Mouse (Mus musculus): ENCODE results near the gene Dolk. TPM values are rescaled to one million over a fixed set of nuclear protein-coding genes. Genes with fewer than 3 reads are reported as not detected.

Gene Dolk
- polyA plus RNA-seq, 1 experiment, result 29.6 TPM

DNA sequence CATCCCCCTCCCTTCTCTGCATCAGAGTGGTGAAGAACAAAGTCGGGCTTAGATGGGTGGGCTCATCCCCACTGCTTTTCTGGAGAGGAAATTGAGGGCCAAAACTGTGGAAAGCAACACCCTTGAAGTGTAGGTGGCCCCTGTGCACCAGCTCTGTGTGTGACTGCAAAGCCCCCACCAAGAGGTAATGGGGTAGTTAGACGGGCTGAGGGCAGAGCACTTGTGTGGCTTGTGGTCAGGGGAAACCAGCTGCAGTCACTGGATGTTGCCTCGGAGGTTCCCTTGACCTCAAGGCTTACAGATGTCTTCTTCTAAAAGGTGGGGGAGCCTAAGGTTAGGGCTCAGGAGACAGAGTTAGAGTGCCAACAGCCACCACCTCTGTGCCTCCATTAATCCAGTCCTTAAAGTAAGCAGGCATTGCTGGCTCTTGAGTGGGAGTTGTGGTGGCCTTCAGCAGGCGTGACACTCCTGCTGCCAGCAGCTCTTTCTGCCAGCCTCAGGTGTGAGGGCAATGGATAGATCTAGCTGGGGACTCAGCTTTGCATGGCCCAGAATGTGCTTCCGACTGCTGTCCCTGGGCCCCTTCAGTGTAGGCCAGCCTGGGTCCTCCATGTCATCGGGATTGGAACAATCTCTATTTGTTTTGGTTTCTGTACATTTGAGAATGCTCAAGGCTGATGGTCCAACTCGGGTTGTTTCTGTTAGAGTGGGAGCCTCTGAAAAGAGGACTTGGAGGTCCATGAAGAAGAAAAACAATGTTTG is 28.3 kb downstream of the Dolk start:
- H3K4me3 ChIP-seq (ENCODE audit: insufficient read depth, low read depth, low read length), result no peak overlapping the region
- peaks cover 2% of the 10 kb centered on the region; the same call in 1 of the 2 replicates for H3K36me3 ChIP-seq (ENCODE audit: control insufficient read depth, insufficient read depth, low read length)
- no peak for TF ChIP-seq POLR2A (IDR thresholded peaks at IDR 0.05; ENCODE audit: low read depth, low read length)
- TF ChIP-seq CTCF (conservative IDR thresholded peaks at IDR 0.05; ENCODE audit: insufficient read depth, insufficient read length, low read depth, low read length), result no peak
- no peak for DNase-seq
- peak overlapping the region; percentile 53 for H3K27ac ChIP-seq (ENCODE audit: insufficient read depth, low read depth, low read length)
- H3K4me1 ChIP-seq (ENCODE audit: control insufficient read depth, insufficient read depth, low read length), result peaks cover 18% of the 10 kb centered on the region
- WGBS, result 59% methylated on average over 7 of the region's 7 CpGs
- no peaks in the 10 kb centered on the region for H3K27me3 ChIP-seq (replicated peaks; ENCODE audit: control insufficient read depth, insufficient read depth, low read length)

DNA sequence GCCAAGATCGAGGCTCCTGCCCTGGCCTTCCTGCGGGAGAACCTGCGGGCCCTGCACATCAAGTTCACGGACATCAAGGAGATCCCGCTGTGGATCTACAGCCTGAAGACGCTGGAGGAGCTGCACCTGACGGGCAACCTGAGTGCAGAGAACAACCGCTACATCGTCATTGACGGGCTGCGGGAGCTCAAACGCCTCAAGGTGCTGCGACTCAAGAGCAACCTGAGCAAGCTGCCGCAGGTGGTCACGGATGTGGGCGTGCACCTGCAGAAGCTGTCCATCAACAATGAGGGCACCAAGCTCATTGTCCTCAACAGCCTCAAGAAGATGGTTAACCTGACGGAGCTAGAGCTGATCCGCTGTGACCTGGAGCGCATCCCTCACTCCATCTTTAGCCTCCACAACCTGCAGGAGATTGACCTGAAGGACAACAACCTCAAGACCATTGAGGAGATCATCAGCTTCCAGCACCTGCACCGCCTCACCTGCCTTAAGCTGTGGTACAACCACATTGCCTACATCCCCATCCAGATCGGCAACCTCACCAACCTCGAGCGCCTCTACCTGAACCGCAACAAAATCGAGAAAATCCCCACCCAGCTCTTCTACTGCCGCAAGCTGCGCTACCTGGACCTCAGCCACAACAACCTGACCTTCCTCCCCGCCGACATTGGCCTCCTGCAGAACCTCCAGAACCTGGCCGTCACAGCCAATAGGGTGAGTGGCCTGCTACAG is 29.4 kb downstream of the Dolk start:
- Histone ChIP-seq H3K27ac (ENCODE audit: insufficient read depth, low read depth, low read length) (no peak overlapping the region), H3K4me3 (ENCODE audit: insufficient read depth, low read depth, low read length) (no peak overlapping the region), H3K27me3 (replicated peaks; ENCODE audit: control insufficient read depth, insufficient read depth, low read length) (no peaks in the 10 kb centered on the region), H3K36me3 (ENCODE audit: control insufficient read depth, insufficient read depth, low read length) (peaks cover 2% of the 10 kb centered on the region; the same call in 1 of the 2 replicates), H3K4me1 (ENCODE audit: control insufficient read depth, insufficient read depth, low read length) (peaks cover 19% of the 10 kb centered on the region)
- no peak for DNase-seq
- TF ChIP-seq POLR2A (IDR thresholded peaks at IDR 0.05; ENCODE audit: low read depth, low read length) (no peak), CTCF (conservative IDR thresholded peaks at IDR 0.05; ENCODE audit: insufficient read depth, insufficient read length, low read depth, low read length) (no peak)
- WGBS, result 95% methylated on average over 30 of the region's 30 CpGs

DNA sequence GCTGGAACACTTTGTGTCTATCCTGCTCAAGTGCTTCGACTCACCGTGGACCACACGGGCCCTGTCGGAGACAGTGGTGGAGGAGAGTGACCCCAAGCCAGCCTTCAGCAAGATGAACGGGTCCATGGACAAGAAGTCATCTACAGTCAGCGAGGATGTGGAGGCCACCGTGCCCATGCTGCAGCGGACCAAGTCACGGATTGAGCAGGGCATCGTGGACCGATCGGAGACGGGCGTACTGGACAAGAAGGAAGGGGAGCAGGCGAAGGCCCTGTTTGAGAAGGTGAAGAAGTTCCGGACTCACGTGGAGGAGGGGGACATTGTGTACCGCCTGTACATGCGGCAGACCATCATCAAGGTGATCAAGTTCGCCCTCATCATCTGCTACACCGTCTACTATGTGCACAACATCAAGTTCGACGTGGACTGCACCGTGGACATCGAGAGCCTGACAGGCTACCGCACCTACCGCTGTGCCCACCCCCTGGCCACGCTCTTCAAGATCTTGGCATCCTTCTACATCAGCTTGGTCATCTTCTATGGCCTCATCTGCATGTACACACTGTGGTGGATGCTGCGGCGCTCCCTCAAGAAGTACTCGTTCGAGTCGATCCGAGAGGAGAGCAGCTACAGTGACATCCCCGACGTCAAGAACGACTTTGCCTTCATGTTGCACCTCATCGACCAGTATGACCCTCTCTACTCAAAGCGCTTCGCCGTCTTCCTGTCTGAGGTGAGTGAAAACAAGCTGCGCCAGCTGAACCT is 30.3 kb downstream of the Dolk start:
- peaks cover 2% of the 10 kb centered on the region; the same call in 1 of the 2 replicates for H3K36me3 ChIP-seq (ENCODE audit: control insufficient read depth, insufficient read depth, low read length)
- H3K27me3 ChIP-seq (replicated peaks; ENCODE audit: control insufficient read depth, insufficient read depth, low read length), result no peaks in the 10 kb centered on the region
- H3K27ac ChIP-seq (ENCODE audit: insufficient read depth, low read depth, low read length), result no peak overlapping the region
- H3K4me3 ChIP-seq (ENCODE audit: insufficient read depth, low read depth, low read length), result no peak overlapping the region
- TF ChIP-seq CTCF (conservative IDR thresholded peaks at IDR 0.05; ENCODE audit: insufficient read depth, insufficient read length, low read depth, low read length) (no peak), POLR2A (IDR thresholded peaks at IDR 0.05; ENCODE audit: low read depth, low read length) (no peak)
- H3K4me1 ChIP-seq (ENCODE audit: control insufficient read depth, insufficient read depth, low read length), result peaks cover 24% of the 10 kb centered on the region
- WGBS, result 95% methylated on average over 42 of the region's 42 CpGs
- no peak for DNase-seq

DNA sequence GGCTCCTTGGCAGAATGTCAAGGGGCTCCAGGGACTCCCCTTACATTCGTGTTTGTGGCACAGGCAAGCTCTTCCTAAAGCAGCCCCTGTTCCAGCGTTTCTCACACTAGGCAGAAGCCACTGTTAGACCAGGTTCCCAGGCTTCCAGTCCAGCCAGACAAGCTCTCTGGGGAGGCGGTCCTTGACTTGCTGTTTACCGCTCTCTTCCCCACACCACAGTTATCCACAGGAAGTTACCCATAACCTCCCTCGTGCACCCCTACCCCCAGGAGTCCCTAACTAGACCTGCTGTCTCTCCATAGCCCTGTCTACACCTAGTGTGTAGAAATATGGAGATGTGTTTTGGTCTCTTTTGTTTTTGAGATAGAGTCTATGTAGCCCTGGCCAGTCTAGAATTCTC is 32.3 kb downstream of the Dolk start:
- WGBS, result 62% methylated on average over 5 of the region's 5 CpGs
- DNase-seq, result no peak

DNA sequence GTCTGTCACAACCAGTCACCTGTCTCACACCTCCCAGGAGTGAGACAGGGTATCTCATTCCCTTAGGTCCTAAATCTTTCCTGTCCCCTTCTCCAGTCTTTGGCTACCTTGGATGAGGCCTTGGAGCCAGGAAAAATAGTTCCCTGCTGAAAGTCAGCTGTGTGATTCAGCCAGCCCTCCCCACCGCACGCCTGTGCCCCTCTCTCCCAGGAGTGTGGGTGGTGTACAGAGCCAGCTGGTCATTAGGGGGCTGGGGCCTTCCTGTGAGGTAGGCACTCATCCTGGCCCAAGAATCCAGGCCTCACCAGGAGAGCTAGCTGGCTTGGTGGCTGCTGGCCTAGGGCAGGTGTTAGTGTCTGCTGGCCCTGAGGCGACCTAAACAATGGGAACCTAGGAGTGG is 33.6 kb downstream of the Dolk start:
- Histone ChIP-seq H3K4me3 (ENCODE audit: insufficient read depth, low read depth, low read length) (no peak overlapping the region), H3K4me1 (ENCODE audit: control insufficient read depth, insufficient read depth, low read length) (peaks cover 16% of the 10 kb centered on the region; the same call in 1 of the 2 replicates), H3K27me3 (replicated peaks; ENCODE audit: control insufficient read depth, insufficient read depth, low read length) (no peaks in the 10 kb centered on the region), H3K27ac (ENCODE audit: insufficient read depth, low read depth, low read length) (no peak overlapping the region), H3K36me3 (ENCODE audit: control insufficient read depth, insufficient read depth, low read length) (peaks cover 2% of the 10 kb centered on the region; the same call in 1 of the 2 replicates)
- DNase-seq, result no peak
- no peak for TF ChIP-seq POLR2A (IDR thresholded peaks at IDR 0.05; ENCODE audit: low read depth, low read length)
- TF ChIP-seq CTCF (conservative IDR thresholded peaks at IDR 0.05; ENCODE audit: insufficient read depth, insufficient read length, low read depth, low read length), result no peak
- 76% methylated on average over 3 of the region's 3 CpGs for WGBS

More for the DNA sequence above, 32.3 kb downstream of the Dolk start:
- peaks cover 21% of the 10 kb centered on the region; the same call in 1 of the 2 replicates for H3K4me1 ChIP-seq (ENCODE audit: control insufficient read depth, insufficient read depth, low read length)
- TF ChIP-seq CTCF (conservative IDR thresholded peaks at IDR 0.05; ENCODE audit: insufficient read depth, insufficient read length, low read depth, low read length) (no peak), POLR2A (IDR thresholded peaks at IDR 0.05; ENCODE audit: low read depth, low read length) (no peak)
- H3K27me3 ChIP-seq (replicated peaks; ENCODE audit: control insufficient read depth, insufficient read depth, low read length), result no peaks in the 10 kb centered on the region
- H3K36me3 ChIP-seq (ENCODE audit: control insufficient read depth, insufficient read depth, low read length), result peaks cover 2% of the 10 kb centered on the region; the same call in 1 of the 2 replicates
- no peak overlapping the region for H3K4me3 ChIP-seq (ENCODE audit: insufficient read depth, low read depth, low read length)
- no peak overlapping the region for H3K27ac ChIP-seq (ENCODE audit: insufficient read depth, low read depth, low read length)

- no peak for TF ChIP-seq CTCF (conservative IDR thresholded peaks at IDR 0.05; ENCODE audit: insufficient read depth, insufficient read length, low read depth, low read length)
- no peak for TF ChIP-seq POLR2A (IDR thresholded peaks at IDR 0.05; ENCODE audit: low read depth, low read length)
- Histone ChIP-seq H3K4me1 (ENCODE audit: control insufficient read depth, insufficient read depth, low read length) (peaks cover 16% of the 10 kb centered on the region; the same call in 1 of the 2 replicates), H3K27ac (ENCODE audit: insufficient read depth, low read depth, low read length) (no peak overlapping the region), H3K27me3 (replicated peaks; ENCODE audit: control insufficient read depth, insufficient read depth, low read length) (no peaks in the 10 kb centered on the region), H3K4me3 (ENCODE audit: insufficient read depth, low read depth, low read length) (no peak overlapping the region), H3K36me3 (ENCODE audit: control insufficient read depth, insufficient read depth, low read length) (no peaks in the 10 kb centered on the region)
- 60% methylated on average over 5 of the region's 5 CpGs for WGBS
- DNase-seq, result no peak
Measured at GRCm38 (mm10) chr2:30251417-30252104, 34.6 kb downstream of the Dolk start.
